Mouse (Mus musculus) ES-CJ7 (cell line): ENCODE results near the gene Gm10837.
"Not testable (repeated sequence)": the region's sequence is repeated elsewhere in the genome, so short reads cannot be mapped to it uniquely, and the experiment has no call there.

Experiments
- DNase-seq: peaks from one replicate; pipeline ENCODE4 v3.0.0; 2011; ENCODE audit warnings: low read depth, low spot score

The Gm10837 gene

DNA sequence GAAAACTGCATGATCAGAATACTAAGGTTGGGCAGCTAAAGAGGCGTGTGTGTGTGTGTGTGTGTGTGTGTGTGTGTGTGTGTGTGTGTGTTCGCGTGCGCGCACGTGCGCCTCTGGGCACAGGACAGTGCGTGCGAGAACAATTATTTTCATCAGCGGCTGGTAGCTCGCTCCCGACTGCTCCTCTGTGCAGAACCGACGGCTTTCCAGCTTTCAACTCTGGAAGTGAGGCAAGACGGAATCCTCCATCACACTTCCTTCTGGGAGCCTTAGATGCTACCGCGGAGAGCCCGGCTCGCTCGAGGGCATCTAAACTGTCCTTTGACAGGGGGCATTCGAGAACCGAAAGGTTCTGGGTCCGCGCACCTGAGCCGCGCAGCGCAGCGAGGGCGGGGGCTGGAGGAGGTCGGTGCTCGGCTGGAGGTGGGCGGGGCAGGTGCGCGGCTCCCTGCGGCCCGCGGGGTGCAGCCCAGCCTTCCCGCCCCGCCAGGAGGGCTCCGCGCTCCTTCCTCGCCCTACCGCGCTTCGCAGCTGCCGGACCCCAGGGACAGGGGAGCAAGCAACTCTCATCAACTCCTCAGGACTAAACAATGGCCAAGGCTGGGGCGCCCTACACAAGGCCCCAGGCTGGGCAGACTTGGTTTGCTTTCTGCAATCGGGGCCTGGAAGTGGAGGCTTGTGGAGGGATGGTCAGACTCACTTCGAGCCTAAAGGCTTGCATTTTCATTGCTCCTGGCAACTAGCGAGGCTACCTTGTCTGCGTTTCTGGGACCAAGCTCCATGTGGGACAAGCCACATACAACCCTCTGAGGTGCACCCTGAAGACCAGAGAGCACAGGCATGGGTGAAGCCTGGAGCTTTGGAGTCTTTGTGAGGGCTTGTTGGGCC lies at the start of gene Gm10837:
Gene Gm10837 (plus strand): TSS at position 146 of the 888 bp plus-strand sequence.
- DNase-seq = peak; percentile 43

DNA sequence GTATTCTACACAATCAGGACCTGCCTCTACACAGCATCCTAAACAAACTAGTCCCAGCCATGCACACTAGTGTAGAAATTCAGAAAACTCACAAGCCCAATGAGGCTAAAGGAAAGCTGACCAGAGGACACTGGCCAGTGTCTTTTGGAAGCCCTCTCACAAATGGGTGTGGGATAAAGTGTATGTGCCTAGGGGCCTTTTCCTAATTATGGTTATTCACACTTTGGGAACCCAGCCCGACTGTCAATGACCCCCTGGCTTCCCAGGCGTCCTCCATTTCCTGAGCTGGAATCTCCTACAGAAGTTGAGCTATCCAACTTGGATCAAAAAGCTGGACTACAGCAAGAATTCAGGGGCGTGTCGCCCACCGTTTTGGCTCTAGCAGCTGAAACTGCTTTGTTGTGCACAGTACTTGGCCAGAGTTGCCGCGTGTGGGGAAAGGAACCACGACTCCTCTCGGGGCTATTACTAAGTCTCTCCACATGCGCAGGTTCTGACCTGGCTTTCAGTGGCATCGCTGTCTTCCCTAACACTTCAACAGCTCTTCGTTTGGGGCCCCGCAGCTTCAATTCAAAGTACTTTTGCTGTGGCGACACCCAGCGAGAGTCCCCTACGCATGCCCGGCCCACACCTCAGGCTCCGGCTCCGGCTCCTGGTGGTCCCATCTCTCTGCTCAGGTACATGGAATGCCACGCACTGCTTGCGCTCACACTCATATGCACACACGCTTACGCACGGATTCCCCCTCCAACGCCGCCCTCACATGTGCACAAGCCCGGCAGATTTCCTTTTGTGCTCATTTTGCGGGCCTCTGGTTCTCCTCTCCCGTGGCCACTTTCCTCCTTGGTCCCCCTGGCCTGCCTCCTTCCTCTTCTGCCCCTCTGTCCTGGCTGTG lies 40.5 kb upstream of the Gm10837 start:
- DNase-seq = peak; percentile 58

DNA sequence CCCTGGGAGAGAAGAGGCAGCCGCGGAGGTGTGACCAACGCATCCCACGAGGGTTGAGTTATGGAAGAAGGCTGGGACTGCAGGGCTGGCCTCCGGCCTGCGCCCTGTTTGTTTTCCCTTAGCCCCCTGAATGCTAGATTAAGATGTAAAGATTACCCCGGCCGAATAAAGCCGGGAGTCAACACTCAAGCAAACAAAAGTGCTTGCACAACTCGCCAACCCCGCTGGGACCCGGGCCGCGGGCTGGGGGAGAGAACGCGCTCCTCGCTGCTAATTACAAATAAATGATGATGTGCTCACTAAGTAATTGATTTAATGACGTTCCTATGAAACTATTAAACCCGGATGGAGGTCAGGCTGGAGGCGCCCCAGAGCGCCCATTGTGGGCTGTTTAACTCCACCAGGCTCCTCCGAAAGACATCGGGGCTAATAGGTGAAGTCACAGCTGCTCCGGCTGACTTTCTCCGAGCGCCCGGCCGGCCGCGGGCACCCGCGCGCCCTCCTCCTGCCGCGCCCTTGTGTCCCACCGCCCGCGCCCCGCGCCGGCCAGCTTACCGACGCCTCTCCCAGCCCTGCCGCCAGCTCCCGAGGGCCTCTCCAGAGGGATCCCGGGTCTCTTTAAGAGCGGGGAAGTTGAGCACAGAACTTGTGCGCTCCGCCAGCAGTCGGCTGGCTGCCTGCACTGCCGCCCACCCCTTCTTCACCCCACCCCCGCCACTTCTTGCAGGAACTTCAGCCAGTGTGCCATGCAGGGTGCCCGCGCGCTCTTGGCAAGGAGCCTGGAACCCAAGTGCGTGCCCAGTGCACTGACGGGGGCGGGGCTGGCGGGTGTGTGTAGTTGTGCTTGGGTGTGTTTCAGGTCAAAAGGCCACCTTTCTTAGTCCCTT lies 39.6 kb upstream of the Gm10837 start, which contains the start of gene Gm5089:
Gene Gm5089 (minus strand): TSS at position 620 of the 887 bp plus-strand sequence.
- peak; percentile 32 for DNase-seq

DNA sequence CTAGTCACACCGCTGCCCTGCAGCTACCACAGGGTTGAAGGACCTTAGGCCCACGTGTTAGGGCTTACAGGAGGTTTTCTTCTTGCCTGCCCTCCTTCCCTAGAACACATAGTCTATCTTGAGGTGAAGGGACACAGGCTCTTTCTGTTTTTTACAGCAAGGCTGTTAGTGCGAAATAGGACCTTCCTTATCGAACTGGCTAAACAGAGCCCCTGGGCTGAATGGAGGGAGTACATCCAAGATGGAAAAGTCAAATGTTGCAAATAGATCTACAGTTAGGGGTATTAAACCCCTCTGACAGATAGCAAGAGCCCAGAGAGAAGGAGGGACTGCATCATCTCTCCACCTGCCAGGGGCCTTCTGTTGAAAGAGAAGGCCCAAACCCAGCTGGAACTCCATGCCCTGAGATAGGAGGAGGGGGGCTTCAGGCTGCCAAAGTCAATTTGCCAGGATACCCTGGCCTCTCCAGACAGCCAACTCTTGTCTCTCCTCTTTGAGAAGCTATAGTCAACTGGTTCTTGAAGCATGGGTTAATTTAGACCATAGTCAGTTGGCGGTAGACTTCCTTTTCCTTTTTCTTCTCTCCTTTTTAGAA lies 38.7 kb upstream of the Gm10837 start:
- no peak for DNase-seq

DNA sequence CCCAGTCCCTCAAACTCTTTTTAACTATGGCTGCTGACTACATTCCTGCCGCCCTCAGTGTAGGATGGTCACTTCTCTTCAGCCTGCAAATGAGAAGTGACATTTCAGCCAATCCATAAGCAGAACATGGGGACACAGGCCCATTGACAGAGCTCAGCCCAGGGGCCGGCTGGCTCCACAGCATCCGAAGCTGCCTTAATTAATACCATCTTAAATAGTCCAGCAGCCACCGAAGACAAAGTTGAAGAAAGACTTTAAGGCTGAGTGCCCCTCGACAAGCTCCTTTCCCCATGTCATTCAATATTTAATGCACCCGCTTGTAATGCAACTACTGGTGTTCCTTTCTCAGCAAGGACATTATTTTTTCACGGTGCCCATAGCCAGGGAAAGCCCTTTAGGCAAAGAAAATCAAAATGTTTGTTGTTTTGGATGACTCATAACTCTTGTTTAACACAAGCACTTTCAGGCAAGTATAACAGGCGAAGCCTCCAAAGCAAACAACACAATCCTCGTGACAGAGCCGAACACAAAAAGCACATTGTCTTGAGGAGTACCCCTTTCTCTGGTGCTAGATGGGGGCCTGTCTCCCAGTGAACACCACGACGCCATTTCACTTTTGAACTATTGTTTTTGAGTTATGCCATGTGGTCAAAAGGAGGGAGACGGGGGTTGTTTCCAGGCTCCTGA lies 37.5 kb upstream of the Gm10837 start:
- no peak for DNase-seq

DNA sequence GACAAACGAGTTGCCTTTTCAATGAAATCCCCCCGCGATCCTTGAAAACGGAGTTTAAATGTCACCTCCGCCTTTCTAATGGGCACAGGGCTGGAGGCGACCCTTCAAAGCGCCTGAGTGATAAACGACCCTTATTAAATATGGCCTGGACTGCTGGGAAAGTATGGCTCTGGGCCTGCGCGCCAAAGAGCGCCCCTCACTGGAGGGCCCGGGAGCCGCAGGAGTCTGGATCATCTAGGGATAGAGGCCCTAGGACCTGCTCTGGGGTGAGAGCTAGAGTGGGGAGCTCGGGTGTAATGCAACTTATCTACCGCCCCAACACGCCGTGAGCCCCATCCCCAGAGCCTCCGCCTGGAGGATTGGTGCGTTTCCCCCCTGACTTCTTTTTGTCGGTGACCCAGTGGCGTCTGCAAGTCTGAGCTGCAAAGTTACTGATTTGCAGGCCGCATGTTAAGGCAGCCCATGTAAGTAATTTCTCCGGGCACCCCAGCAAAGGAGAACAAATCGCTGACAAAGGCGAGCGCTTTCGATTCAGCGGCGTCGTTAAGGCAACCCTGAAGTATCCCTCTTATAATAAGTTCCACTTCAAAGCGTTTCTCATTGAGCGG lies 36.9 kb upstream of the Gm10837 start:
- DNase-seq = peak; percentile 58

DNA sequence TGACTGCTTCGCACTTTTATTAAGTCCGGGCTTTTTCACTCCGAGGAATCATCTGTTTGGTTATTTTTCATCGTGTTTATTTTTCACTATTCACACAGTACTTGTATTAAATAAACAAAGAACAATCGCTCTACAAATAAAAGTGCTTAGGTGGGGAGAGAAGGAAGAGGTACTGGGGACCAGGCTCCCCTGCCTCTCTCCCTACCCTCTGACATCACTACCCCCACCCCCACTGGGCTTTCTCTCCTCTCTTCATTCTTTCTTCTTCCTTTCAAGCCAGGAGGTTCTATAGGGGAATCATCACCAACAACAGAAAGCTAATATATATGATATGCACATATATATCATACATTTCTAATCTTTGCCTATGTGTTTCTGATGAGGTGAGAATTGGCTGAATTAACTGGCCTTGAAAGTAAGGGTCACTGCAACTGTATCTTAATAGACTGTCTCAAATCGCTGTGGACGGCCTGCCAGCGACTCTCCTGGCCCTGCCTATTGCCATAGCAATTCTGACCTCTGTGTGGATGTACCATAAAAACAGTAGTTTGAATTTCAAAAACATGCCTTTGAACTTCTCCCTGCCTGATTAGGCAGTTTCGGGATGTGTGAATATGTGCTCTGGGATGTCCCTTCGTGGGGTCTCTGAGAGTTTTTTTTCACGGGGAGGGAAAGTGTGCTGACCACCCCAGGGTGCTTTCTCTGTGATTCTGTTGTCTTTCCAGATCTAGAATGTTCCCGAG lies 36.2 kb upstream of the Gm10837 start:
- no peak for DNase-seq

DNA sequence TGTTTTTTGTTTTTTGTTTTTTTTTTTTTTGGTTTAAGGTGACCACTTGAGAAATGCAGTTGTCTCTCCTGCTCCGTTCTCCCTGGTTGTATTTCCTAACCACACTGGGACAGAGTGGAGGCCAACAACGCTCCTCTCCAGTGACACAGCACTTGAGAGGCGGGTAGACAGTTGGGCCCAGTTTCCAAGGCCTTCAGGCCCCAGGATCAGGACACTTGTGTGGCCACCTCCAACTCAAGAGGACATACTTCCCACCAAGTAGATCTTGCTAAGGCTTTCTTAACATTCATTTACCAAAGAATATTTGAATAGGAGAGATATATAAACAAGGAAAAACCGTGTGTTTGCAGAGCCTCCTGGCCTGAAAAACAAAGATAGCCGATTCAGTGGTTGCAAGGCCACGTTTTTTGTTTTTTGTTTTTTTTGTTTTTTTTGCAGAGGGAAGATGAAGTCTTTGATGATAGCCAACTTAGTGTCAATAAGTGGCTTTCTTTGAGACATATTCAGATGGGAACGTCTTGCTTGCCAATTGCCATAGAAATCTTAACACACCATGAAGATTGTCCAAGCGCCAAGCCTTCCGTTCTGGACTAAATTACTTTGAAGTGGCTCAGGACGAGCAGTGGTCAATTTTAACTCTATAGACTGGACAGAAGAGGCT lies 35.4 kb upstream of the Gm10837 start:
- no peak for DNase-seq

DNA sequence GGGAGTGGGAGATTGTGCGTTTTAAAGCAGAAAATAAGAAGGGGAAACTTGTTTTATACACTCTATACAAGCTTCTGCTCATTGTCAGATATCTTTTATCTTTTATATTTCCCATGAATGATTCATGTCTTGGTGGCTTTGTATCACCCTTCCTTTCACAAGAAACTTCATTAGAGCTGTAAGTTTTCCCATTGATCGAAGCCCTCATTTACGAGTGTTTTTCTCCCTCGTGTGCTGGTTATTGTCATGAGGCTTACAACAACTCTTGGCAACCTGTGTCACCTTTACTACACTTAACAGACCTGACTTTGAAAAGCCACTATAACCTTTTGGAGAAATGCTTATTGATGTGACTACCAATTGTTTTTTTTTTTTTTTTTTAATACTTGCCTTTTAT lies 34.8 kb upstream of the Gm10837 start:
- DNase-seq = no peak

DNA sequence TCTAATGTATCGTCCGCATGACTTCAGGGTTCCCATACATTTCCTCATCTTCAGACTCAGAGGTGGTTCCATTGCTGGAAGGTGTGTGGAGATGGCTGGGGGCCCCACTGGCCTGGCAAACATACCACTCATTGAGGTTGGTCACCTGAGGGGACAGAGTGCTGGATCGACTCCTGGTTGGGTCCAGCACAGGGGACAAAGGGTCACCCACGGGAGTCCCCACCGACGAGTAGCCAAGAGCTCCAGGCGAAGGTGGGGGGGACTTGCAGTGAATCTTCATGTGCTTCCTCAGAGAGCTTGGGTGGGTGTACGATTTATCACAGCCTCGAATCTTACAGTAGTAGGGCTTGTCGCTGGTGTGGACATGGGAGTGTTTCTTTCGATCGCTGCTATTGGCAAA lies 31.1 kb upstream of the Gm10837 start:
- DNase-seq = not testable (repeated sequence)

DNA sequence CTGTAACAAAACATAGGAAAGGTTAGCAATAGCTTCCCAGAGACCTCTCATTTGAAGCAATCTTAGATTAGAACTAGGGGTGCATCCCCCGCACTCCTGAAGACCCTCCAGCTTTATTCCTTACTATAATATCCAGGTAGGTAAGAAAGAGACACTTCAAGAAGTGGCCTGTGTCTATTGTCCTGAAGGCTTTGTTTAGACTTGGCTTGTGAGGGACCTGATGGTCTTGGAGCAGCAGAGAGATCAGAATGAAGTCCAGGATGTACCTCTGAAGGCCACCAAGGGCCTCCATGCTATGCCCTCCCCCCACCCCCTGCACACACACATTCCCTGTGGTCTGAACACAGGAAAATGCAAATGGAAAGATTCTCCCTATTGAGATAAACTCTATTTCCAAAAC lies 30.6 kb upstream of the Gm10837 start:
- DNase-seq = no peak

DNA sequence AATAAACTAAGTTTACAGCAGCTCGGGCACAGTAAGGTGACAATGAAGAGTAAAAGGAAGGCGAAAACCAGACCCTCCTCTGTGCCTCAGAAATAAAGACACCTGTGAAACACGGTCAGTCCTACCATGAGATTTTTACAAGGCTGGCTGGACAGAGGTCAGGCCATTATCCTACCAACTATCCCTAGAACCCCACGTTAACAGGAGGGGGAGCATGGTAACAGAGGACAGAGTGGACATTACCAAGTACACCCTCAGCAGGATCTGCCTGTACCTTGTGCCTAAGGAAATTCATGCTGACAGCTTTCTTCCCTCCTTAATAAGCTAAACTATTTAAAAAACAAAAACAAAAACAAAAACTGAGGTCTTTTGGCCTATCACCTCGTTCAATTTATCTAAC lies 30.2 kb upstream of the Gm10837 start:
- DNase-seq = no peak

DNA sequence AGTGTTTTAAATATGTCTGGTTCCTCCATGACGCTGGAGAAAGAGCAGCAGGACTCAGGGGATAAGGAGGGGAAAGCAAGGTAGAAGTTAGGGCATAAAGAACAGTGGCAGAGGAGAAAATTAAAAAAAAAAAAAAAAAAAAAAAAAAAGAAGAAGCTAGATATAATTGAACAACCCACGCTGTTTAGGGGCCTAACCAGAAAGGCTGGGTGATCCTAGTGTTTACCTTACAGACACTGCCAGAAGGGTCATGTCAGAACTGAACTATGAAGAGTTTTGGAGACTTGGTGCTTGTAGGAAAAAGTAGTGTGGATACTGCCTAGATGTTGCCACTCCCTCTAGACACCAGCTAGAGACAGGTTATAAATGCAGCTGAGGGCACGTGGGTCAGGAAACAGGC lies 28.9 kb upstream of the Gm10837 start:
- no peak for DNase-seq

DNA sequence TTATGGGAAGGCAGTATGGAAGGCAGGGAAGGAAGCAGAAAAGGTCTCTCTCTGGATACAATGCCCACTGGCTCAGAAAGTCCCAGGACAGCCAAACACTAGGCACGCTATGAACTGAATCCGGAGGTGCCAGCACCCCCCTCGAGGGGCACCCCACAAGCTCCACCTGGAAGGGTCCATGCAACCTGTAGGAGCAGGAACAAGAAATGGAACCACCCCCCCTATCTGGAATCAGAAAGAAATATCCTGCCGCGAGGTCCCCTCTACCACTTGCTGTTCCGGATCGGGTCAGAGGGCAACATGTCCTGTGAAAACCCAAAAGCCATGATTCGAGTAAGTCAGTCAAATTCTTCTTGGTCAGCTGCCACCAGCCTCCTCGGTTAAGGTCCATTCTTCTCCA lies 28.4 kb upstream of the Gm10837 start:
- DNase-seq = no peak

DNA sequence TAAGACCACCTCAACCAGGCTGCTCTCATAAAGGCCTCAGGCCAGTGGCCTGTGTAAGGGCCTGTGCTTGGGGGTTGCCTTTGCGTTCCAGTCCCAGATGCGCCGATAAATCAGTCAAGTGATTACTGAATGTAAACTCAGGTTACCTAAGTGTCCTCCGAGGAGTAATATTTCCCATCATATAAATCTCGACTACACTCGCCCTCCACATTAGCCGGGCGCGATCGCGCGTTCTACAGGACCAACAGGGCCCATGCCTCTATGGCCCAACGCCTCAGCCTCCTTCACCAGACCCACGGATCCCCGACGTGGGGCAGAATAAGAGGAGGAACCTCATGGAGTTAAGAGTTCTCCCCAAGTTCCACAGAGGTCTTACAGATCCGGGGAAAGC lies 27.7 kb upstream of the Gm10837 start:
- no peak for DNase-seq

DNA sequence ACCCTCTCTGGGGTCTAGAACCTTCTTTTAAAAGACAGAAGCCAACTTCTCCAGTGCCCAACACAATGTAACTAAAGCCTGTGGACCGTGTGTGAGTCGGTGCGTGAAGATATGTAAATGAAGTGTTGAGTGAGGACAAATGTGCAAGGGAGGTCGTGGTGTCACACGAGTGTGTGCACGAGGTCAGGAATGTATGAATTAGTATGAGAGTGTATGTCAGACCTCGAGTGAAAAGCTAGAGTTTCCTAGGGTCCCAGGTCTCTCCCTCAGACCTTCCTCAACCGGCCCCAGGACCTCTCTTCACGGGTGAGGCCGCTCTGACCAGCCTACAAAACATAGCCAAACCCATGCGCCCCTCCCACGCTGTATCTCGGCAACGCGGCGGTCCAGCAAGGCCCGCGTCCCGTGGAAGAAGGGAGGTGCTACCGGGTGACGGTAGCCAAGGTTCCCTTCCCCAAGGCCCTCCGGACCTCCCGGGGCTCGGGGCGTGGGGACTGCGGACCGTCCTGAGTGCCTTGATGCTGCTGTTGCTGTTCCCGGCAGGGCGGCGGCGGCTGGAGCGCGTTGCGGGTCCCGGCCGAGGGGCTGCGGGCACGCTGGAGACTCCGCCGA lies 27.2 kb upstream of the Gm10837 start:
- no peak for DNase-seq

DNA sequence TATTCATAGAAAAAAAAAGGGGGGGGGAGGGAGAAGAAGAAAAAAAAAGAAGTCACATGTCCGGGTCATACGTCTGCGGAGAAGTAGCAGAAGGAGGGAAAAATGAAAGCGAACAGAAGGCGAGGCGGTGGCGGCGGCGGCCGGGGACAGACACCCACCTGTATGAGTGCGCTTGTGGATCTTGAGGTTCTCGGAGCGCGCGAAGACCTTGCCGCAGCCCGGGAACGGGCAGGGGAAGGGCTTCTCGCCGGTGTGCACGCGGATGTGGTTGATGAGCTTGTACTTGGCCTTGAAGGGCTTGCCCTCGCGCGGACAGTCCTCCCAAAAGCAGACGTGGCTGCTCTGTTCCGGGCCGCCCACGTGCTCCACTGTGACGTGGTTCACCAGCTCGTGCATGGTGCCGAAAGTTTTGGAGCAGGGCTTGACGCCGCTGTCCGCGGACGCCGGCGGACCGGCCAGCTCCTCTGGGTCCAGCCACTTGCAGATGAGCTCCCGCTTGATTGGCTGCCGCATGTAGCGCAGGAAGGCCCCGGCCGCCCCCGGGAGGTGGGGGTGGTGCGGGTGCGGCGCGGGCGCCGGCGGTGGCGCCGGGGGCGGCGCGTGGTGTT lies 26.5 kb upstream of the Gm10837 start:
- not testable (repeated sequence) for DNase-seq

DNA sequence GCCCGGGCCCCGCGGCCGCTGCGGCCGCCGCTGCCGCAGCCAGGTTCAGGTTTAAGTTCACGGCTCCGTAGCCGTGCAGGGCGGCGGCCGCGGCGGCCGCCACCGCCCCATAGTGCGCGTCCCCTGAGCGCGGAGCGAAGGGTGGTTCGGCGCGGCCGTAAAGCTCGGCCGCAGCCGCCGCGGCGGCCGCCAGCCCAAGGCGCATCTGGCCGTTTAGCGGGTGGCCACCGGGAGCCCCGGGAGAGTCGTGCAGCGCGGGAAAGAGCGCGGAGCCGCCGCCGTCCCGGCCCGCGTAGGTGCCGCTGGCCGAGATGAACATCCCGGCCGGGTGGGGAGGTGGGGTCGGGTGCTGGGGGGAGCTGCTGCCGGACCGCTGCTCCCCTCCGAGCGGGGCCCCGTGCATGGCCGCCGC lies 26.0 kb upstream of the Gm10837 start:
- DNase-seq = no peak
